Mouse (Mus musculus): ENCODE data around the gene Tyw5. TPM values are rescaled to one million over a fixed set of nuclear protein-coding genes. Genes with fewer than 3 reads are reported as not detected.

The Tyw5 gene
- polyA plus RNA-seq, 1 experiment from 2014 or later = 20.9 TPM

DNA sequence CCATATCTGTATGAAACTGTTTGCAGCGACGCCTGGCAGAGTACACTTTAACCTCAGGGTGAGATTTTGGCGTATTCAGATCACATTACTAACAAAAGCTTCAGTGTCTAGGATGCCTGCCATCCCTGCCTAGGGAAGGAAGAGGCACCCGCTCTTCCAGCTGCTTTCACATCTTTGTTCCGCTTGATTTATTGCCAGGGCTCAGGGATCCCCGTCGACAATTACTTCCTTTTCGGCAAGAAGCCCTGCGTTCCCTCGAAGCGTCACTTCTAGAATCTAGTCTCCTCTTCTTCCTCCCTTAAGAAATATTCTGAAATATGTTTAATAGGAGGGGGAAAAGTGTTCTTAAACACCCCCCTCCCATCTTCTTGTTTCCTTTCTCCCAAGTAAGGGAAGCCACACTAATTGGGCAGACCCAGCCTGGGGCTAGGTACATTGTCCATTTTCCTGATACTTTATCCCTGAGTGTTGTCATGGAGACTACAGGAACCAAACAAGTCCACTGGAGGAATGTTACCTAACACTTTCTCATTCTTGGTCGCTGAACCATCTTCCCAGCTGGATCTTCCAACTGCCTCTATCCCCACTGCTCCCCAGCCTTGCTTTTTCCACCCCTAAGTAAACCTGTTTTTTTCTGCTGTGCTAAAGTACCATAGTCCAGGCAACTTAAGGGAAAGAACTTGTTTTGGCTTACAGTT is 23.0 kb upstream of the Tyw5 start:
- H3K4me3 ChIP-seq (replicated peaks; ENCODE audit: low read length) = no peak overlapping the region
- peak; percentile 58; the same call in 1 of the 2 replicates for ATAC-seq (ENCODE audit: low FRiP score)

DNA sequence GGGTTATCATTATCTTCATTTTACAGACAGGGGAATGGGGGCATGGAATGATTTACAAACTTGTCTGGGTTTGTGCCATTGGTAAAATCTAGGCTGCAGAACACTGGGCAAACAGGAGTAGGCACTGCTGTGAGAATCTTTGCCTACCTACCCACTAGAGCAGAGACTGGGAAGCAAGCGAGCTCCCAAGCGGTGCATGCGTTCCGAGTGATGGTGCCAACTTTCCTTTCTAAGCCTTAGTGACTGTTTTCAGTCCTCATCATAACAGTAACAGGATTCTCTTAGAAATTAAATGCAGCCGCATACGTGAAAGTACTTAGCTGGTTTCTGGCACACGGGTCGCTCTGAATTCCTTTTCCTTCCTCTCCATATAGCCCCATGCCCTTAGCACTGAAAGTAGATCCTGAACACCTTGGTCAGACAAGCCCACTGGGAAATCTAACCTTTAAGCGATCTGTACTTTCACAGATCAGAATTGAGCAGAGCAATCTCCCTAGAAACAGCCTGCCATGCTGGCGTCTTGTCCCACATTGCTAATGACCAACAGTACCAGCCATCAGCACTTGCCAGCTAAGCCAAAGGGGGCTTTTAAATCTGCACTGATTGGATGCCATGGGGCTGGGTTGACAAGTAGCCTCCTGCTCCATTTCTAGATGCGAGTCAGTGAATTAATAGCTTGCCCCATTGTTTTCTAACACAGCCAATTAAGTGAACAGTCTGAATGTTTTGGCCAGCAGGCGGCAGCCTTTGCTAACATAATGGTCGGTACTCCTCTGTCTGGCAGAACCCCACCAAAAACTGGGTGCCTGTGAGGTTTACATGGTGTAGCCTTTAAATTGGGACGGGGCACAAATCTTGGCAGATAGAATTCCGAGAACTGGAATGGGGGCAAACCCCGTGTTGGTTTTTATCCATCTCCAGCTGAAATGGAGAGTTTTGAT is 21.7 kb upstream of the Tyw5 start:
- H3K27ac ChIP-seq = peak overlapping the region; percentile 73
- peak; percentile 86 for ATAC-seq (ENCODE audit: low FRiP score)
- peak overlapping the region; percentile 53 for H3K9ac ChIP-seq
- H3K36me3 ChIP-seq (replicated peaks; ENCODE audit: control insufficient read depth, insufficient read depth) = no peaks in the 10 kb centered on the region
- H3K4me2 ChIP-seq (replicated peaks) = peak overlapping the region; percentile 44
- 0 out of 2 replicates have a peak overlapping the region, but pooled peaks have one; percentile 10 for H3K4me3 ChIP-seq (replicated peaks; ENCODE audit: low read length)
- no peaks in the 10 kb centered on the region for H3K27me3 ChIP-seq (ENCODE audit: control insufficient read depth, insufficient read depth, low read length)
- H3K4me1 ChIP-seq (replicated peaks; ENCODE audit: control insufficient read depth, insufficient read depth, low read length) = peaks cover 16% of the 10 kb centered on the region
- H3K9me3 ChIP-seq (ENCODE audit: control insufficient read depth, low read length) = no peaks in the 10 kb centered on the region
- 47% methylated on average over 16 of the region's 16 CpGs for WGBS
- DNase-seq (ENCODE audit: low spot score) = peak; percentile 96

More for the DNA sequence above, 23.0 kb upstream of the Tyw5 start:
- H3K4me1 ChIP-seq (replicated peaks; ENCODE audit: control insufficient read depth, insufficient read depth, low read length) = peaks cover 16% of the 10 kb centered on the region
- 2% methylated on average over 12 of the region's 12 CpGs for WGBS
- H3K9me3 ChIP-seq (ENCODE audit: control insufficient read depth, low read length) = no peaks in the 10 kb centered on the region
- H3K9ac ChIP-seq = peak overlapping the region; percentile 2; the same call in 1 of the 2 replicates
- peak; percentile 62 for DNase-seq (ENCODE audit: low spot score)
- peak overlapping the region; percentile 47 for H3K27ac ChIP-seq
- peak overlapping the region; percentile 44 for H3K4me2 ChIP-seq (replicated peaks)
- no peaks in the 10 kb centered on the region for H3K27me3 ChIP-seq (ENCODE audit: control insufficient read depth, insufficient read depth, low read length)
- no peaks in the 10 kb centered on the region for H3K36me3 ChIP-seq (replicated peaks; ENCODE audit: control insufficient read depth, insufficient read depth)

DNA sequence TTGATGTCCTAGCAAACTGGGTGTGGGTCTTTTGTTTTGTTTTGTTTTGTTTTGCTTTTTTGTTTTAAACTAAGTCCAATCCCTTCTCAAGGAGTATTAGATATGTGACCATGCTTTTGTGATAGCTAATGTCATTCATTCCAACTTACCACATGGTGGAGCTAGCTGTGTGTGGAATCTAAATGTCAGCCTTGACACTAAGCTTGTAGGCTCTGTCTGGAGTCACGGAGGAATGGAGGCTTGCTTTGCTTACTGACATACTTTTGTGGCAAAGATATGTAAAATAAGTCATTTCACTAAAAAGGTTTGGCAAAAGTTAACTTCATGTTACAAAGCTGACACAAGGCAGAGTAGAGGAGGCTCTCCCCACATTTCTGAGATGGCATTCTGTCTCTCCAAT is 16.8 kb upstream of the Tyw5 start:
- H3K4me3 ChIP-seq (replicated peaks; ENCODE audit: low read length) = no peak overlapping the region
- ATAC-seq (ENCODE audit: low FRiP score) (peak; percentile 83), DNase-seq (ENCODE audit: low spot score) (peak; percentile 81)
- no peaks in the 10 kb centered on the region for H3K27me3 ChIP-seq (ENCODE audit: control insufficient read depth, insufficient read depth, low read length)
- no peak overlapping the region for H3K4me2 ChIP-seq (replicated peaks)
- 3% methylated on average over 1 of the region's 1 CpGs for WGBS
- H3K4me1 ChIP-seq (replicated peaks; ENCODE audit: control insufficient read depth, insufficient read depth, low read length) = 0 out of 2 replicates have a peak, but pooled peaks cover 2% of the 10 kb centered on the region
- H3K9ac ChIP-seq = no peak overlapping the region
- H3K27ac ChIP-seq = no peak overlapping the region
- no peaks in the 10 kb centered on the region for H3K9me3 ChIP-seq (ENCODE audit: control insufficient read depth, low read length)
- no peaks in the 10 kb centered on the region for H3K36me3 ChIP-seq (replicated peaks; ENCODE audit: control insufficient read depth, insufficient read depth)

DNA sequence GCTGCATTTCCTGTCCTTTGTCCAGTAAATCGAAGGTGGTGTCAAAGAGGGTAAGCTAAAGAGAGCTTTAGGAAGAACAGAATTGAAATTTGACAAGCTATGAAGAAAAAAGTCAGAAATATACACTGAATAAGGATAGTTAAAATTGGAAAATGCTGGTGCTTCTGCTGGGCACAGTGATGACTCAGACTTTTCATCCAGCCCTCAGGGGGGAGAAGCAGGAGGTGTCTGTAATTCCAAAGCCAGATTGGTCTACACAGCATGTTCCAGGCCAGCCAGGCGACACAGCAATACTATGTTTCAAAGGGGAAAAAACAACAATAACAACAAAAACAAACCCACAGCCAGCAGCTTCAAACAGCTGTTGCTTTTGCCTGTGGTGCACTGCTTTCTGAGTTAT is 6.5 kb upstream of the Tyw5 start:
- Histone ChIP-seq H3K4me3 (replicated peaks; ENCODE audit: low read length) (no peak overlapping the region), H3K27ac (no peak overlapping the region), H3K9me3 (ENCODE audit: control insufficient read depth, low read length) (no peaks in the 10 kb centered on the region), H3K4me2 (replicated peaks) (no peak overlapping the region), H3K9ac (no peak overlapping the region), H3K36me3 (replicated peaks; ENCODE audit: control insufficient read depth, insufficient read depth) (peaks cover 53% of the 10 kb centered on the region), H3K4me1 (replicated peaks; ENCODE audit: control insufficient read depth, insufficient read depth, low read length) (peaks cover 14% of the 10 kb centered on the region), H3K27me3 (ENCODE audit: control insufficient read depth, insufficient read depth, low read length) (no peaks in the 10 kb centered on the region)
- ATAC-seq (ENCODE audit: low FRiP score) (no peak), DNase-seq (ENCODE audit: low spot score) (no peak)
- WGBS = 87% methylated on average over 2 of the region's 2 CpGs

DNA sequence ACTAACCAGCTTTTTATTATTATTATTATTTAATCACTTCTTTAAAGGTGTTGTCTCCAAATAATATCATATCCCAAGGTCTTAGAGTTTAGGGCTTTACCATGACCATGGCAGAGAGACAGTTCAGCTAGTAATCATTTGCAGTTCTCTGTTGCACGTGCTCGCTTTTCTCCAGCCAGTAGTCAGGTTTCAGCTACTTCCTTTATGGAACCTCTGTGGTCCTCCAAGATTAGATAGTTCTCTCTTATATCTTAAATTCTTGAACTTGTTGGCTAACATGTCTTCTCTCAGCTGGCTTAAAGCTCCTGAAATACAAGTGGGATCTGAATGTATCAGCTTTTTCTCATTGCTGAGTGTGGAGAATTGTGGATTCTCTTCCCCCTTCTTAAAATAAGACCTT is 2.1 kb upstream of the Tyw5 start:
- no peak overlapping the region for H3K27ac ChIP-seq
- 96% methylated on average over 2 of the region's 2 CpGs for WGBS
- ATAC-seq (ENCODE audit: low FRiP score) (no peak), DNase-seq (ENCODE audit: low spot score) (no peak)
- no peak overlapping the region for H3K4me3 ChIP-seq (replicated peaks; ENCODE audit: low read length)
- H3K27me3 ChIP-seq (ENCODE audit: control insufficient read depth, insufficient read depth, low read length) = no peaks in the 10 kb centered on the region
- peaks cover 28% of the 10 kb centered on the region for H3K36me3 ChIP-seq (replicated peaks; ENCODE audit: control insufficient read depth, insufficient read depth)
- no peaks in the 10 kb centered on the region for H3K9me3 ChIP-seq (ENCODE audit: control insufficient read depth, low read length)
- peak overlapping the region; percentile 19 for H3K4me2 ChIP-seq (replicated peaks)
- peaks cover 27% of the 10 kb centered on the region for H3K4me1 ChIP-seq (replicated peaks; ENCODE audit: control insufficient read depth, insufficient read depth, low read length)
- no peak overlapping the region for H3K9ac ChIP-seq

DNA sequence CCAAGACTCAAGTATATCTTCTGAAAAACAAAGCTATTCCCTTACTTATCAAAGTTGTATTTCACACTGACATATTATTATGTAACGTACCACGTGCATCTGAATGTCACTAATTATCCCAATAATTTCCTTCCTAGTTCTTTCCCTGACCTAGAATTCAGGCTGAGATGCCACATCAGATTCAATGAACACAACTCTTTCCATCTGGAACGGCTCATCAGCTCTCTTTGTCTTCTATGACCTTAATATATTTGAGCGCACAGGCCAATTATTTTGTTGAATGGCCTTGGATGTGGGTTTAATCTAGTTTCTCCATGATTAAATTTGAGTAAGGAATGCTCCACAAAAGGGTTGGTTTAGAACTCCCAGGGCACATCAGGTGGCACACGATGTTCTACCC is 4.8 kb downstream of the Tyw5 start:
- H3K9me3 ChIP-seq (ENCODE audit: control insufficient read depth, low read length) = no peaks in the 10 kb centered on the region
- no peak for ATAC-seq (ENCODE audit: low FRiP score)
- no peak overlapping the region for H3K4me3 ChIP-seq (replicated peaks; ENCODE audit: low read length)
- peaks cover under 1% of the 10 kb centered on the region for H3K4me1 ChIP-seq (replicated peaks; ENCODE audit: control insufficient read depth, insufficient read depth, low read length)
- H3K36me3 ChIP-seq (replicated peaks; ENCODE audit: control insufficient read depth, insufficient read depth) = peaks cover 25% of the 10 kb centered on the region; the same call in 1 of the 2 replicates
- no peak for DNase-seq (ENCODE audit: low spot score)
- no peaks in the 10 kb centered on the region for H3K27me3 ChIP-seq (ENCODE audit: control insufficient read depth, insufficient read depth, low read length)
- H3K27ac ChIP-seq = no peak overlapping the region
- H3K9ac ChIP-seq = no peak overlapping the region
- 87% methylated on average over 5 of the region's 5 CpGs for WGBS
- no peak overlapping the region for H3K4me2 ChIP-seq (replicated peaks)

DNA sequence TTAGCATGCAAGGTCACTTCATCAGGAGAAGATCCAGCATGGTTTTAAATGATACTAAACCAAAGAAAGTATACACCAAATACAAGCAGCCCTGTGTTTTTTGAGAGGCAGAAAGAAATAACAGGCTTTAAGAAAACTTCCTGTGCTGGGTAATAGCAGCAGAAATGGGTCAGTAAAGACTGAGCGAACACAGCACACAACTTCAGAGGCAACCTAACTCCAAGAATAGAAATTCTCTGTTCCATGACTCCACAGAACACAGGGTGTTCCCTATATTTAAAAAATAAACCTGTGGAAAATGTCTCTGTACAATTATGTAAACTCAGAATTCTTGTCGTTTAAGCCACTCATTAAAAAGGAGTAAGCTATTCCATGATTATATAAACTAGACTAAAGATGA is 6.0 kb downstream of the Tyw5 start:
- peaks cover 37% of the 10 kb centered on the region; the same call in 1 of the 2 replicates for H3K36me3 ChIP-seq (replicated peaks; ENCODE audit: control insufficient read depth, insufficient read depth)
- DNase-seq (ENCODE audit: low spot score) = no peak
- WGBS = over 99% methylated on average over 2 of the region's 2 CpGs
- no peak overlapping the region for H3K27ac ChIP-seq
- H3K4me3 ChIP-seq (replicated peaks; ENCODE audit: low read length) = no peak overlapping the region
- no peaks in the 10 kb centered on the region; the same call in 1 of the 2 replicates for H3K4me1 ChIP-seq (replicated peaks; ENCODE audit: control insufficient read depth, insufficient read depth, low read length)
- ATAC-seq (ENCODE audit: low FRiP score) = no peak
- H3K4me2 ChIP-seq (replicated peaks) = no peak overlapping the region
- H3K27me3 ChIP-seq (ENCODE audit: control insufficient read depth, insufficient read depth, low read length) = no peaks in the 10 kb centered on the region
- H3K9me3 ChIP-seq (ENCODE audit: control insufficient read depth, low read length) = no peaks in the 10 kb centered on the region
- H3K9ac ChIP-seq = no peak overlapping the region

DNA sequence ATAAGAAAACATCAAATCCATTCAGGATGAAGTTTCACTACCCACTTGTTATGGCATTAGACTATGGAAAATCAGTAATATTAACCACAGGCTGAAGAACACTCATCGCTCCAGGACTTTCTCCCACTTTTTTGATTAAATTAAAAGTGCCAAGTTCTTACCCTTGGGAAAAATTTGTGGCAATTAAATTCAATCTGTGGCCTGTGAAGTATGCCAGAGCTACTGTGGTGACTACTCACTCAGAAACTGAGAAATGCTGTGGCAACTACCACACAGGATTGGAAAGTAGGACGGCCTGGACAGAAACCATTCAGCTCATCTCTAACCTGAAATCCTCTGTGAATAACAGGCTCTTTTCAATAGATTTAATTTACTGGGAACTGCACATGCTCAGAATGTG is 6.6 kb downstream of the Tyw5 start:
- DNase-seq (ENCODE audit: low spot score) (no peak), ATAC-seq (ENCODE audit: low FRiP score) (no peak)
- Histone ChIP-seq H3K9ac (no peak overlapping the region), H3K27ac (no peak overlapping the region), H3K27me3 (ENCODE audit: control insufficient read depth, insufficient read depth, low read length) (no peaks in the 10 kb centered on the region), H3K9me3 (ENCODE audit: control insufficient read depth, low read length) (no peaks in the 10 kb centered on the region), H3K36me3 (replicated peaks; ENCODE audit: control insufficient read depth, insufficient read depth) (peaks cover 40% of the 10 kb centered on the region; the same call in 1 of the 2 replicates), H3K4me2 (replicated peaks) (no peak overlapping the region), H3K4me3 (replicated peaks; ENCODE audit: low read length) (no peak overlapping the region), H3K4me1 (replicated peaks; ENCODE audit: control insufficient read depth, insufficient read depth, low read length) (no peaks in the 10 kb centered on the region)
- WGBS = 91% methylated on average over 2 of the region's 2 CpGs

DNA sequence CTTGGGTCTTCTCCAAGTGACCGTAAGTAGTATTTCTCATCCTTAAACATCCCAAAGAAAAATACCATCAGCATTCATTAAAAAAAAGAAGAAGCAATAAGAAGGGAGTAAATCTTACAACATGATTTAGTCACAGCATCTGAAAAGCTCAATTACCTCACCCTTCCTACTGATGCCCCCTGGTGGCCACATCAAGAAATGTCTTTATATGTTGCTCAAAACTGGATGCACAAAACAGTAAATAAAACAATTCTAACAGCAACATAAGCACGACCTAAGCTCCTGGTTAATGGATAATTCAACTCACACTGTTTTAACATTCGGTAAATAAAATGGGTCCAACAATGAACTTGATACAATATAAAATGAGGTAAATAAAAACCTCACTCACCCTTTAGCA is 12.8 kb downstream of the Tyw5 start:
- Histone ChIP-seq H3K4me2 (replicated peaks) (no peak overlapping the region), H3K4me1 (replicated peaks; ENCODE audit: control insufficient read depth, insufficient read depth, low read length) (no peaks in the 10 kb centered on the region), H3K4me3 (replicated peaks; ENCODE audit: low read length) (no peak overlapping the region), H3K27ac (no peak overlapping the region), H3K36me3 (replicated peaks; ENCODE audit: control insufficient read depth, insufficient read depth) (peaks cover 58% of the 10 kb centered on the region), H3K27me3 (ENCODE audit: control insufficient read depth, insufficient read depth, low read length) (no peaks in the 10 kb centered on the region), H3K9ac (no peak overlapping the region), H3K9me3 (ENCODE audit: control insufficient read depth, low read length) (no peaks in the 10 kb centered on the region)
- WGBS = 65% methylated on average over 3 of the region's 3 CpGs
- ATAC-seq (ENCODE audit: low FRiP score) = no peak
- peak; percentile 72 for DNase-seq (ENCODE audit: low spot score)
